Mouse (Mus musculus): ENCODE measurements around the gene Nr2c2ap.
A peak's percentile ranks its signal among the peaks of the same experiment; 100 is the strongest.

Nr2c2ap gene

DNA sequence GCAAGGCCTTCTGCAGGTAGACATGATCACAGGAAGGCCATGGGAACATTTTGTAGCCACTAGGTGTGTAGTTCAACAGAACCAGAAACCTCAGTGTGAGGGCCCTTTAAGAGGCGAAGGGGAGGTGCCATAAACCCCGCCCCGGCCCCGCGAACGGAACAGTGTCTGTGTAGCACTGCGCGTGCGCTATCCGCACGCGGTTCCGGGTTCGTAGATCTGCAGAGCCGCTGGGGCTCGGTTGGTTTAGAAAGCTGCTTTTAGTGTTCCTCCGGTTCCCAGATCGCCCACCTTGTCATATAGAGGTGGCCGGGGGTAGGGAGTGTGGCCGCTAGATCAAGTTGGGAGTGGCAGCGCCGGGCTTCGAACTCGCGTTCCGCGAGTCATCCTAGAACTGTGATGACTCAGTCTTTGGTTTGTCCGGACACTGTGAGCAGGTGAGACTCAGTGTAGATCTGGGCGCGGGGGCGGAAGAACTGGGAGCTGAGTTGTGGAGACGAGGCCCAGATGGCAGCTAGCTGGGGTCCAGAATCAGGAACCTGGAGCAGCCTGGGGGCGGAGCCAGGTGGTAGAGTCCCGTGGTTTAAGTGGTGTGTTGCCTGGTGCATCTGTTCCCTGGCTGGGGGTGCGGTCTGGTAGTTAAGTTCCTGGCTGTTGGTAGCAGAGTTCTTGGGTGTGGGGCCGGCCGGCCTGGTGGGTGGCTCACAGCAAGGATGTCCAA lies at the start of gene Nr2c2ap:
Nr2c2ap (plus strand) TSS at position 168 of the 718 bp plus-strand sequence.
- peak; percentile 44 to 69 for DNase-seq (ENCODE audit: low spot score in 2 of 2)

- no peak for DNase-seq (ENCODE audit: low spot score in 2 of 2)
Measured at GRCm38 (mm10) chr8:70081976-70082375, 49.2 kb upstream of the Nr2c2ap start.

GRCm38 (mm10) chr8:70083285-70083684 lies 47.8 kb upstream of the Nr2c2ap start, which contains the start of gene Hapln4:
Gene Hapln4 (plus strand): TSS chr8:70083457.
- DNase-seq (ENCODE audit: low spot score in 2 of 2), result peak in 1 of 2 experiments; percentile 43

- no peak for DNase-seq (ENCODE audit: low spot score in 2 of 2)
Measured at GRCm38 (mm10) chr8:70084191-70085065, 46.7 kb upstream of the Nr2c2ap start.

GRCm38 (mm10) chr8:70086151-70086550 lies 45.0 kb upstream of the Nr2c2ap start:
- DNase-seq (ENCODE audit: low spot score in 2 of 2), result no peak

GRCm38 (mm10) chr8:70087237-70087636 lies 43.9 kb upstream of the Nr2c2ap start:
- no peak for DNase-seq (ENCODE audit: low spot score in 2 of 2)

GRCm38 (mm10) chr8:70087836-70088650 lies 43.1 kb upstream of the Nr2c2ap start:
- peak; percentile 53 to 58 for DNase-seq (ENCODE audit: low spot score in 2 of 2)

DNA sequence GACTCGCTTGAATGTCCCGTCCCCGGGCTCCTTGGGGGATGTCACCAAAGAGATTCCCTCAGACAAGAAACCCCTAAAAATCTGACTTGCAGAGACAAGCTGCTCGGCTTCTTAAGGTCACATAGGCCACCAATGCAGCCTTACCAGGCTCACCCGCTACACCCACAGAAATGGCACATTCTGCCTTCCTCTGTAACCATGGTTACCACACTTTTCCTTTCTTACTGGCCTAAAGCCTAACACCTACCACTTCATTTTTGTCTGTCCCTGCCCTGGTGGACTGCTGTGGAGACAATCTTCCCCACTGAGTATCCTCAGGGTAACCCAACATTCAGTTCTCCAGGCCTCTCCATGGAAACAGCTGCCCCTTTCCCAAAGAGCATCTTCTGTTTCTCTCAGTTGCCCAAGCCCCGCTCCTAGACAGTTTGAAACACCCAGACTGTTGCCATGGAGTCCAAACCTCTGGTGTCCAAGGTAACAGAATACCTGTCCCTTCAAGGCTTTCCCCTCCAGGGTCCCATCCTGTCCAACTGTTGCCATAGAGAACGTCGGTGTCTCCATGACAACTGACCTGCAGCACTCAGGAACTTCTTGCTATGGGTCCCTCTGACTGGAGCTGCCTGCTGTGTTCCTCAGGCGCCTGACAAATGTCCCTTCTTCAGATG lies 41.7 kb upstream of the Nr2c2ap start:
- DNase-seq (ENCODE audit: low spot score in 2 of 2), result no peak

GRCm38 (mm10) chr8:70092786-70093185 lies 38.3 kb upstream of the Nr2c2ap start:
- DNase-seq (ENCODE audit: low spot score in 2 of 2), result no peak

DNA sequence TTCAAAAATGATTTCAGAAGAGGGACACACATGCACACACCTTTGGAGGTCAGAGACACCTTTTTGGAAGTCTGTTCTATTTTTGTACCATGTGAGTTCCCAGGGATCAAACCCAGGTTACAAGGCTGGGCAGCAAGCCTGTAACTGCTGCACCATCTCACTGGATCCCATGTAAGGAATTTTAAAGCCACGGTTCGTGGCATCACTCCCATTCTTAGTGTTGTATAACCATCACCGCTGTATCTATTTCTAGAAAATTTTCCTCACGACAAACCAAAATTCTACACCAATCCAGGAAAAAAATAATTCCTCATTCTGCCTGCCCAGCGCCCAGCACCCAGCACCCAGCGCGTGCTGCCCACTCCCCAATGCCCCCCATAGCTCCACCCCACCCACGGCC lies 31.9 kb upstream of the Nr2c2ap start:
- DNase-seq (ENCODE audit: low spot score in 2 of 2), result no peak

DNA sequence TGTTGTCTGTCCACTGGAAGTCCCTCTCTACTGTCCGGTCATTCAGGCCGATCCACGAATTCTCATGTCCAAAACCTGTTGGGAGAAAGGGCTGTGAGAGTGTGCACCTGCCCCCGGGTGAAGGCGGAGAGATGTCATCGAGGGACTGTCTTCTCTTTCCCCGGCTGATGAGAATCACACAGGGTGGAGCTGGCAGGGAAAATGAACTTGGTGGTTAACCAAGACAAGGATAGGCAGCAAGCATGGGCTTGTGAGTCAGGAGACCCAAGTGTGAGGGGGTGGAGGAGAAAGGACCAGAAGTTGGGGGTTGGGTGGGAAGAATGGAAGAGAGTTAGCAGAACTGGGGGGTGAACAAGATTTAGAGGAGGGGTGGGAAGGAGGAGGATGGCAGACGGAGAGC lies 30.9 kb upstream of the Nr2c2ap start:
- DNase-seq (ENCODE audit: low spot score in 2 of 2), result no peak

DNA sequence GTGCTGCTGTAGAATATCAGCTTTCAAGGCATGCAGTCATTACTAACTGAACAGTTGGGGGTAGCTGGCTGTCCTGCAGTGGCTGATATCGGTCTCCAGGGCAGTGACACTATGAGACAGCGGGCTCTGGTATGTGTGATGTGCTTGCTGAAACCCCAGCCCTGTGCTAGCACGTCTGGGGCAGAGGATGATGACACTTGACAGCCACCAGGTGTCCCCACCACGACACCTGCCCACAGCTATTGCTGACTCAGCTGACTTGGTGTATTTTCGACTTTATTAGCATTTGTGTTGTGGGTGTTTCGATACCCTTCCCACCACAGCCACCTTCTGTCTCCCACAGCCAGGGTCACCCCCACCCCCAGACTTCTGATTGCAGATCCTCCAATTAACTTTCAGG lies 26.6 kb upstream of the Nr2c2ap start:
- no peak for DNase-seq (ENCODE audit: low spot score in 2 of 2)

DNA sequence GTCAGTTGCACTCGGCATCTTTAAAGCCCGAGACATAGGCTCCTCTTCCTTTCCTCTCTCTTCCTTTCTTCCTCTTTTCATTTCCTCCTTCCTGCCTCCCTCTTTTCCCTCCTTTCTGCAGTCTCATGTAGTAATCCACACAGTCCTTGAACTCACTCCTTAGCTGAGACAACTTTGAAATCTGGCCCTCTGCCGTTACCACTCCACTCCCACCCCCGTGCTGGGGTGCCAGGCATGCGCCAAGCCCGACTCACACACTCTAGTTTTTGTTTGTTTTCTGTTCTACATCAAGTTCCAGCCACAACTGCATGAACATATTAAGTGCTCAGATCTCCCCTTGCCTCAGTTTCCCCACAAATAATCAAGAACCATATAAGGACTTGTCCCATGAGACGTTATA lies 26.2 kb upstream of the Nr2c2ap start:
- no peak for DNase-seq (ENCODE audit: low spot score in 2 of 2)

GRCm38 (mm10) chr8:70110451-70110850 lies 20.7 kb upstream of the Nr2c2ap start:
- DNase-seq (ENCODE audit: low spot score in 2 of 2), result no peak

GRCm38 (mm10) chr8:70111192-70111795 lies 19.8 kb upstream of the Nr2c2ap start:
- no peak for DNase-seq (ENCODE audit: low spot score in 2 of 2)

- no peak for DNase-seq (ENCODE audit: low spot score in 2 of 2)
Measured at GRCm38 (mm10) chr8:70112401-70113016, 18.6 kb upstream of the Nr2c2ap start.

GRCm38 (mm10) chr8:70114488-70114887 lies 16.6 kb upstream of the Nr2c2ap start:
- no peak for DNase-seq (ENCODE audit: low spot score in 2 of 2)

DNA sequence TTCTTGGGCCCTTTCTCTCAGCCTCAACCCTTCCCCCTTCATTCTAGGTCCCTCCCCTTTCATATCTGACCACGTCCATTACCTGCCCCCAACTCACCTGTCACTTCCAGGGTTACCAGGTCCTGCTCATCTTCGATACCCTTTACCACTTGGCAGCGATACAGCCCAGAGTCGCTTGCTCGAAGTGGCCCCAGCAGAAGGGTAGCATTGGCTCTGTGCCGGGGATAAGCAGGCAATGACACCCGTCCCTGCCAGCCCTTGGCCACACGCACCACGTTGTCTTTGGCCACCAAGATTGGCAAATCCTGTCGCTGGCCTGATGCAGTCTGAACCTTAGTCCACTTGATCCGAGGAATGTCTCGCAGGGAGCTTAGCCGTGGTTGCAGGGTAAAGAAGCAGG lies 16.2 kb upstream of the Nr2c2ap start:
- DNase-seq (ENCODE audit: low spot score in 2 of 2), result no peak

DNA sequence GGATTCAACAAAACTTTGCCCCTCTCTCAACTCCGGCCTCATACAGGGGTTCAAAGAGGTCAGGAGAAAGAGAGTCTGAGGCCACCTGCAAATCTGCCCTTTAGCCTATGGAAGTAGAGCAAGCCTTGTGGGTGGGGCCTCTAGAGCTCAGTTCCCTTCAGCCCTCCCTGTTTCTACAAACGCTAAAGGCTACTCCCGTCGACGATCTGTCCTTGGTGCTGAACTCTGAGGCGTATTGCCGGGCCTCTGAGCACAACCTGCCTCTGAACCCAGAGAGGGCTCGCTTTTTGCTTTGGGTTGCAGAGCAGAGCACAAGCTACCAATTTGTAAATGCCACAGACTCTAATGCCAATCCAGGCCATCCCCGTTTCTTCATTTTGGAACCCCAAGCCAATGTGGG lies 13.5 kb upstream of the Nr2c2ap start:
- DNase-seq (ENCODE audit: low spot score in 2 of 2), result no peak
